ENCODE assay signal across 13 mouse cellular contexts in the genomic region with DNA sequence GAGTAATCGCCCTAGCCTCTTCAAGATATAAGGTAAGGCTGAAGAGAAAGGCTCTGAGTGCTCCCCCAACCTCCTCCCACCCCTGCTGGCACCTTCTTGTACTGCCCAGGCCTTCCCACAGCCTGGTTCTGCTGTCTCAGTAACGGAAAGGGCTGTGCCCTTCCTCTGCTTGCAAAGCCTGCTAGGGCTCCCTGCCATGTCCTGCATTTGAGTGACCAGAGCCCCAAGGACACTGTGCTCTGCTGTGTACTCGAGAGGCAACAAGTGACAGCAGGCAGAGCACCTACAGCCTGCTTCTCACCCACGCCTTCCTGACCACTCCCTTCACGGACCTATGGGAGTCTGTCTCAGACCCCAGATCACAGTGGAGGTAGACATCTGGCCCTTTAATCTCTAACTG. TPM values are rescaled to one million over a fixed set of nuclear protein-coding genes. Genes with fewer than 3 reads are reported as not detected.
DNase-seq lines count a peak whose midpoint lies in the region; ATAC-seq and TF ChIP-seq lines count a peak whose summit lies in the region.
"Had no signal": no experiment of that assay in that cellular context is flagged by ENCODE, and none has a peak within 500 bp of the region (broad histone marks: within the 10 kb centered on the region; RNA-seq: fewer than 3 reads in every experiment).

No protein-coding gene starts in this region.

- ATAC-seq in forebrain, embryonic 12.5 days (ENCODE audit: low FRiP score) = no peak
- no peak for ATAC-seq in stomach, postnatal 0 days (ENCODE audit: low FRiP score, low TSS enrichment)

- no peaks in the 10 kb centered on the region for H3K9me3 ChIP-seq in forebrain, embryonic 10.5 days
- no peaks in the 10 kb centered on the region for H3K9me3 ChIP-seq in forebrain, embryonic 12.5 days
- H3K9me3 ChIP-seq in heart, embryonic 10.5 days = no peaks in the 10 kb centered on the region
- no peaks in the 10 kb centered on the region for H3K9me3 ChIP-seq in stomach, postnatal 0 days (ENCODE audit: control insufficient read depth, low read length)
- H3K9me3 ChIP-seq: liver, embryonic 13.5 days had no signal

- WGBS in forebrain, embryonic 10.5 days = 62% methylated on average over 5 of the region's 5 CpGs
- WGBS in forebrain, embryonic 12.5 days = 62% methylated on average over 5 of the region's 5 CpGs
- WGBS in heart, embryonic 10.5 days = 44% methylated on average over 5 of the region's 5 CpGs
- WGBS in stomach, postnatal 0 days = 69% methylated on average over 5 of the region's 5 CpGs

- peak overlapping the region; percentile 32 for H3K27ac ChIP-seq in forebrain, embryonic 10.5 days
- no peak overlapping the region for H3K27ac ChIP-seq in forebrain, embryonic 12.5 days
- peak overlapping the region; percentile 89 for H3K27ac ChIP-seq in heart, embryonic 10.5 days
- H3K27ac ChIP-seq in stomach, postnatal 0 days (replicated peaks) = no peak overlapping the region
- H3K27ac ChIP-seq: liver, embryonic 13.5 days had no signal

- DNase-seq in forebrain, embryonic 10.5 days (ENCODE audit: extremely low spot score, low spot score) = no peak
- DNase-seq in lung, postnatal 10 days = peak; percentile 54
- no peak for DNase-seq in lung, postnatal 4 days
- no peak for DNase-seq in heart, embryonic 10.5 days (ENCODE audit: low spot score)
- no peak for DNase-seq in stomach, postnatal 0 days (ENCODE audit: low spot score)
- DNase-seq in left cerebral cortex, postnatal 10 days (ENCODE audit: extremely low spot score in 1 of 2, low spot score in 2 of 2) = no peak
- DNase-seq in spleen, adult 18-20 months = no peak
- DNase-seq: kidney, postnatal 4 days; liver, embryonic 13.5 days had no signal

- H3K4me2 ChIP-seq in forebrain, embryonic 12.5 days = no peak overlapping the region
- H3K4me2 ChIP-seq in stomach, postnatal 0 days (replicated peaks; ENCODE audit: low read depth) = no peak overlapping the region
- H3K4me2 ChIP-seq: liver, embryonic 13.5 days had no signal

- peaks cover 63% of the 10 kb centered on the region for H3K27me3 ChIP-seq in forebrain, embryonic 10.5 days (ENCODE audit: poor library complexity, severe bottlenecking)
- peaks cover 9% of the 10 kb centered on the region; the same call in 1 of the 2 replicates for H3K27me3 ChIP-seq in forebrain, embryonic 12.5 days
- no peaks in the 10 kb centered on the region; the same call in 1 of the 2 replicates for H3K27me3 ChIP-seq in heart, embryonic 10.5 days (ENCODE audit: insufficient read depth, poor library complexity, severe bottlenecking)
- H3K27me3 ChIP-seq in stomach, postnatal 0 days (ENCODE audit: control insufficient read depth, insufficient read depth, low read length) = no peaks in the 10 kb centered on the region

- no peaks in the 10 kb centered on the region for H3K36me3 ChIP-seq in forebrain, embryonic 10.5 days (replicated peaks)
- no peaks in the 10 kb centered on the region for H3K36me3 ChIP-seq in forebrain, embryonic 12.5 days (replicated peaks)
- no peaks in the 10 kb centered on the region for H3K36me3 ChIP-seq in heart, embryonic 10.5 days
- no peaks in the 10 kb centered on the region for H3K36me3 ChIP-seq in stomach, postnatal 0 days (ENCODE audit: control insufficient read depth, insufficient read depth, low read length)
- H3K36me3 ChIP-seq: liver, embryonic 13.5 days had no signal

- H3K4me3 ChIP-seq in forebrain, embryonic 10.5 days = no peak overlapping the region
- H3K4me3 ChIP-seq in forebrain, embryonic 12.5 days (replicated peaks) = no peak overlapping the region
- H3K4me3 ChIP-seq in heart, embryonic 10.5 days = no peak overlapping the region
- no peak overlapping the region for H3K4me3 ChIP-seq in stomach, postnatal 0 days (ENCODE audit: low read depth, low read length)
- H3K4me3 ChIP-seq: liver, embryonic 13.5 days had no signal

- 0 out of 2 replicates have a peak, but pooled peaks have one; percentile 4 for TF ChIP-seq CTCF in stomach, postnatal 0 days (IDR thresholded peaks at IDR 0.05; ENCODE audit: low read depth)

- peaks cover 89% of the 10 kb centered on the region for H3K4me1 ChIP-seq in forebrain, embryonic 10.5 days
- H3K4me1 ChIP-seq in forebrain, embryonic 12.5 days = peaks cover 56% of the 10 kb centered on the region
- H3K4me1 ChIP-seq in heart, embryonic 10.5 days = peaks cover 87% of the 10 kb centered on the region
- H3K4me1 ChIP-seq in stomach, postnatal 0 days (replicated peaks; ENCODE audit: control insufficient read depth, insufficient read depth) = no peaks in the 10 kb centered on the region; the same call in 1 of the 2 replicates

- H3K9ac ChIP-seq in forebrain, embryonic 12.5 days = no peak overlapping the region
- no peak overlapping the region for H3K9ac ChIP-seq in stomach, postnatal 0 days (ENCODE audit: low read length)
- H3K9ac ChIP-seq: liver, embryonic 13.5 days had no signal

- TF ChIP-seq EP300 in stomach, postnatal 0 days (optimal IDR thresholded peaks at IDR 0.05) = no peak

- intact Hi-C loops in left cerebral cortex, postnatal 10 days (cut with DNase I) = no loop called here

RNA-seq across cellular contexts. Expression of a gene that starts 2.4 kb away (rescaled TPM):
- polyA plus RNA-seq in forebrain, embryonic 10.5 days (2016; fragmentation: Nextera tagmentation; extraction: Ambion mirVana) = 0.86 and 2.0 TPM in 2 replicates
- polyA plus RNA-seq in forebrain, embryonic 12.5 days (2016; fragmentation: Nextera tagmentation; extraction: Ambion mirVana) = 9.5 and 10.8 TPM in 2 replicates
- 8.7 and 22.5 TPM in 2 replicates for polyA plus RNA-seq in heart, embryonic 10.5 days (2016; fragmentation: Nextera tagmentation; extraction: Ambion mirVana)
- polyA plus RNA-seq in stomach, postnatal 0 days (2015; fragmentation: Nextera tagmentation; extraction: Ambion mirVana) = 3.1 and 4.1 TPM in 2 replicates
- 100 to 1,000 TPM; 393 to 413 TPM for total RNA-seq in left cerebral cortex, postnatal 10 days (2021)

RNA-seq across cellular contexts. Expression of a gene that starts 28.9 kb away (rescaled TPM):
- 0.17 and 0.43 TPM in 2 replicates for polyA plus RNA-seq in forebrain, embryonic 10.5 days (2016; fragmentation: Nextera tagmentation; extraction: Ambion mirVana)
- 2.5 and 2.8 TPM in 2 replicates for polyA plus RNA-seq in forebrain, embryonic 12.5 days (2016; fragmentation: Nextera tagmentation; extraction: Ambion mirVana)
- polyA plus RNA-seq in heart, embryonic 10.5 days (2016; fragmentation: Nextera tagmentation; extraction: Ambion mirVana) = not detected in 2 replicates
- polyA plus RNA-seq in stomach, postnatal 0 days (2015; fragmentation: Nextera tagmentation; extraction: Ambion mirVana) = 0.07 TPM in 2 replicates
- total RNA-seq in left cerebral cortex, postnatal 10 days (2021) = 10 to 100 TPM; 77.8 to 84.5 TPM
- polyA plus RNA-seq: liver, embryonic 13.5 days had no signal

RNA-seq across cellular contexts. Expression of a gene that starts 38.8 kb away (rescaled TPM):
- 53.0 and 55.4 TPM in 2 replicates for polyA plus RNA-seq in forebrain, embryonic 10.5 days (2016; fragmentation: Nextera tagmentation; extraction: Ambion mirVana)
- polyA plus RNA-seq in forebrain, embryonic 12.5 days (2016; fragmentation: Nextera tagmentation; extraction: Ambion mirVana) = 122 and 127 TPM in 2 replicates
- 30.1 and 33.2 TPM in 2 replicates for polyA plus RNA-seq in heart, embryonic 10.5 days (2016; fragmentation: Nextera tagmentation; extraction: Ambion mirVana)
- 19.1 and 19.5 TPM in 2 replicates for polyA plus RNA-seq in stomach, postnatal 0 days (2015; fragmentation: Nextera tagmentation; extraction: Ambion mirVana)
- 100 to 1,000 TPM; 216 to 226 TPM for total RNA-seq in left cerebral cortex, postnatal 10 days (2021)

RNA-seq across cellular contexts. Expression of a gene that starts 40.8 kb away (rescaled TPM):
- 0.46 and 0.47 TPM in 2 replicates for polyA plus RNA-seq in forebrain, embryonic 10.5 days (2016; fragmentation: Nextera tagmentation; extraction: Ambion mirVana)
- polyA plus RNA-seq in forebrain, embryonic 12.5 days (2016; fragmentation: Nextera tagmentation; extraction: Ambion mirVana) = 0.93 and 1.2 TPM in 2 replicates
- 0.09 TPM in 1 of 2 replicates, not detected in the other for polyA plus RNA-seq in heart, embryonic 10.5 days (2016; fragmentation: Nextera tagmentation; extraction: Ambion mirVana)
- 0.17 and 0.25 TPM in 2 replicates for polyA plus RNA-seq in stomach, postnatal 0 days (2015; fragmentation: Nextera tagmentation; extraction: Ambion mirVana)
- total RNA-seq in left cerebral cortex, postnatal 10 days (2021) = 10 to 100 TPM; 68.5 to 69.3 TPM
- polyA plus RNA-seq: C2C12 had no signal

RNA-seq across cellular contexts. Expression of a gene that starts 42.0 kb away (rescaled TPM):
- not detected in 2 replicates for polyA plus RNA-seq in forebrain, embryonic 10.5 days (2016; fragmentation: Nextera tagmentation; extraction: Ambion mirVana)
- 0.05 and 0.06 TPM in 2 replicates for polyA plus RNA-seq in forebrain, embryonic 12.5 days (2016; fragmentation: Nextera tagmentation; extraction: Ambion mirVana)
- polyA plus RNA-seq in heart, embryonic 10.5 days (2016; fragmentation: Nextera tagmentation; extraction: Ambion mirVana) = 0.09 and 0.12 TPM in 2 replicates
- polyA plus RNA-seq in stomach, postnatal 0 days (2015; fragmentation: Nextera tagmentation; extraction: Ambion mirVana) = not detected in 2 replicates
- total RNA-seq in left cerebral cortex, postnatal 10 days (2021) = not detected
- polyA plus RNA-seq: C2C12; forebrain, embryonic 11.5 days; liver, embryonic 13.5 days; spleen, adult 2 months had no signal

Comparison
In these comparisons a context has a peak if more than half of its experiments do, and no peak if none do; other contexts are left out.
1. H3K27ac ChIP-seq: peak in forebrain, embryonic 10.5 days (single experiment) and heart, embryonic 10.5 days (single experiment); none in forebrain, embryonic 12.5 days (single experiment) and stomach, postnatal 0 days (single experiment).